Mouse (Mus musculus) CH12F3 (cell line): ENCODE measurements around the gene Pbx2.

Source experiments
- in situ Hi-C: fragments of 300-500 bp; cut with MboI; formaldehyde crosslinking; loops from 2 replicates; pipeline ENCODE4 v1.14.3; 2020; ENCODE audit warnings: low sequenced_read_pairs

Gene Pbx2

DNA sequence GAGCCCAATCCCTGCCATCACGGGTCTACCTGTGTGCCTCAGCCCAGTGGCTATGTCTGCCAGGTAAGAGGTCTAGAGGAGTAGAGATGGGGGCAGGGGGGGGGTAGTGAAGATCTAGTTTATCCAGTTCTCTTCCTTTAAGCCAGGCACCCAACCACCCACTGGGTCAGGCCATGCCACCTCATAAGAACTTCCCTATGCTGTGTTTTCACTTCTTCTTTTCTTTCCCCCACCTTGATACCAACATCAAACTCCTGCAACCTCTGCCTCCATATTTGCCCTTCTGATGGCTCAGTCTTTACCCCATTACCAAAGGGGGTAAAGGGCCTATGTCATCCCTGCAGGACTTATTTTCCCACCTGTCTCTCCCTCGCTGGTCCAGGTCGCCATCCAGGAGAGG, 13.0 kb upstream of the Pbx2 start:
- in situ Hi-C loops = no loop called here

DNA sequence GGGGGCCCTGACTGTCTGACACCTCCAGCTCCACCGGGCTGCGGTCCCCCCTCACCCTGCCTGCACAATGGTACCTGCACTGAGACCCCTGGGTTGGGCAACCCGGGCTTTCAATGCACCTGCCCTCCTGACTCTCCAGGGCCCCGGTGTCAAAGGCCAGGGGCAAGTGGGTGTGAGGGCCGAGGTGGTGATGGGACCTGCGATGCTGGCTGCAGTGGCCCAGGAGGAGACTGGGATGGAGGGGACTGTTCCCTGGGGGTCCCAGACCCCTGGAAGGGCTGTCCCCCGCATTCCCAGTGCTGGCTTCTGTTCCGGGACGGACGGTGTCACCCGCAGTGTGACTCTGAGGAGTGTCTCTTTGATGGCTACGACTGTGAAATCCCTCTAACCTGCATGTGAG, 8.5 kb upstream of the Pbx2 start:
- in situ Hi-C loops = no loop called here

GRCm38 (mm10) chr17:34583397-34583796, 7.7 kb upstream of the Pbx2 start:
- in situ Hi-C loops = no loop called here

GRCm38 (mm10) chr17:34583819-34584218, 7.2 kb upstream of the Pbx2 start:
- in situ Hi-C loops = no loop called here

- in situ Hi-C loops = no loop called here
These were observed 5.9 kb upstream of the Pbx2 start for GRCm38 (mm10) chr17:34585121-34585520.

- in situ Hi-C loops = no loop called here
These were observed 4.9 kb upstream of the Pbx2 start for GRCm38 (mm10) chr17:34585877-34586771.

DNA sequence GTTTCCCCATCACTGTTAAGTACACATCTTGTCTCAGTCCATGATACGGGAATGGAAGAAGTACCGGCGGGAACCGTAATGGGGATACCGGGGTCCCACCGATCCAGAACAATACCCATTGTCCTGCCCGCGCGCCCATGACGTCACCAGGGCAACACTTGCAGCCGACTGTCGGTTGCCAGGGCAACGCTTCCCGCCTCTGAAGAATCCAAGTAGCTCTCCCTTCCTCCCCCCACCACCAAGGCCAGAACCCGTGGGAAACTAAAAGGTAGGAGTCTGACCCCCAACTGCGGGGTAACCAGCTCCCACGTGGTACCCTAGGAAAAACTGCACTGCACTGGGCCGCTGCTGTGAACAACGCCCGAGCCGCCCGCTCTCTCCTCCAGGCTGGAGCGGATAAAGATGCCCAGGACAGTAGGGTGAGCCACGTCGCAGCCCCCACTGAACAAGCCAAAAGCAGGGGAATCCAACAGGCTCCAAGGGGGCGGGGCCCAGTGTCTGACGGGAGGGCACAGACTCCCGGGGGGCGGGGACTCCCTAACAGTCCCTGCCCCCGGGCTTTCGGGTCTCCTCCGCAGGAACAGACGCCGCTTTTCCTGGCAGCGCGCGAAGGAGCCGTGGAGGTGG, 4.2 kb upstream of the Pbx2 start:
- in situ Hi-C loops = no loop called here

DNA sequence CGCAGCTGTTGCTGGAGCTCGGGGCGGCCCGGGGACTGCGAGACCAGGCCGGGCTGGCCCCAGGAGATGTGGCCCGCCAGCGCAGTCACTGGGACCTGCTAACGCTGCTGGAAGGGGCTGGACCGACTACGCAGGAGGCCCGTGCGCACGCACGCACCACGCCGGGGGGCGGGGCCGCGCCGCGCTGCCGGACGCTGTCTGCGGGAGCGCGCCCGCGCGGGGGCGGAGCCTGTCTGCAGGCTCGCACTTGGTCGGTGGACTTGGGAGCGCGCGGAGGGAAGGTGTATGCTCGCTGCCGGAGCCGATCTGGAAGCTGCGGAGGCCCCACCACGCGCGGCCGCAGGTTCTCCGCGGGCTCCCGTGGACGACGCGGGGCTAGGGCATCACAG, 3.6 kb upstream of the Pbx2 start:
- in situ Hi-C loops = no loop called here

DNA sequence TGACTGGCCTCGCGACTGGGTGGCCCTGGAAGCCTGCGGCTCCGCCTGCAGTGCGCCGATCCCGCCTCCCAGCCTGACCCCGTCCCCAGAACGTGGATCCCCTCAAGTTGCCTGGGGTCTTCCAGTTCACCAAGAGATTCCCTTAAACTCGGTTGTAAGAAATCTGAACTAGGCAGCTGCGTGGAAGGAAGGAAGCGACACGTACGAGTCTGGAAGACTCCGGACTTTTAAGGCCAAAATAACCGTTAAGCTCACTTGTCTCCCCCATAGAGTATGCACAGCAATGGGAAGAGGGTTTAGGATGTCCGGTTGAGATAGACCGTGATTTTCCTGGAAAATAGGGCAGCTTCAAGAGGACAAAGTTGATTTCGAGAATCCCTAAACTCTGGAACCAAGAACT, 3.3 kb upstream of the Pbx2 start:
- in situ Hi-C loops = no loop called here

GRCm38 (mm10) chr17:34588767-34589166, 2.3 kb upstream of the Pbx2 start:
- in situ Hi-C loops = no loop called here

- in situ Hi-C loops = no loop called here
These were observed 1.9 kb upstream of the Pbx2 start for GRCm38 (mm10) chr17:34589206-34589605.

- in situ Hi-C loops = no loop called here
These were observed 1.4 kb upstream of the Pbx2 start, which contains the start of gene Gpsm3 for GRCm38 (mm10) chr17:34589681-34590101. TSS of gene Gpsm3 (plus strand) at chr17:34589806.

GRCm38 (mm10) chr17:34590154-34590987, 695 bp upstream of the Pbx2 start:
- in situ Hi-C loops = no loop called here

DNA sequence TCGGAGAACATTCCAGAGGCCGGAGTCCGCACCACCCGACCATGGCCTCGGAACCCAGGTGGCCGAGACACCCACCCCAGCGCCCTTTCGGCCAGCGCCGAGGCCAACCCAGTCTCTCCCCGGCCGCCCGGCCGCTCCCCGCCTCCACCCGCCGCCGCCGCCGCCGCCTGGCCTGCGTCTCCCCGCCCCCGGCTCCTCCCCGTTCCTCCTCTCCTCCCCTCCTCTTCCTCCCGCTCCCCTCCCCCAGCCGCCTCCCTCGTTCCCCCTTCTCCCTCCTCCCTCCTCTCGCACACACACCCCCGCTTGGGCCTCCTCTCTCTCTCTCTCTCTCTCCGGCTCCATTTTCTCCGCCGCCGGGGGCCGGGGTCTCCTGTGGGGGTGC, 919 bp downstream of the Pbx2 start:
- in situ Hi-C loops = no loop called here

GRCm38 (mm10) chr17:34592581-34593549, 1.8 kb downstream of the Pbx2 start:
- in situ Hi-C loops = no loop called here

- in situ Hi-C loops = no loop called here
These were observed 2.9 kb downstream of the Pbx2 start for GRCm38 (mm10) chr17:34593752-34594525.

DNA sequence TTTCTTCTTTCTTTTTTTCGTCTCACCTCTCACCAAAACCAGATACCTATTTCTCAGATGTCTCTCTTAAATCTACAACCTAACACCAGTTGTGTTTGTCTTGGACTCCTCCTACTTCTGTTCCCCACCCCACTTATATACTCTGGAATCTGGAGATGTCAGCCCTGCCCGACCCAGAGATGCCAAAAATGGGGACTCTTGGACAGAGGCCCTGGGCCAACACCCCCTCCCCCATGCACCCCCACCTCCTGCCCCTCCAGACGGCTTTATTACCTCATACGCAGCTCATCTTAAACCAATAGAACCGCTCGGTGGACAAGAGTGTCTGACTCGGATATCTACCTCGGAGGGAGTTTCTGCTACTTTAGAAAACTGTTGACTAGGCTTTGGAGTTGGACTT, 5.0 kb downstream of the Pbx2 start:
- in situ Hi-C loops = no loop called here

- in situ Hi-C loops = no loop called here
These were observed 6.6 kb downstream of the Pbx2 start, which contains the start of gene Ager for GRCm38 (mm10) chr17:34597566-34598095. TSS of gene Ager (plus strand) at chr17:34597862.

- in situ Hi-C loops = no loop called here
These were observed 8.8 kb downstream of the Pbx2 start for GRCm38 (mm10) chr17:34599891-34600290.
